In the genomic region with DNA sequence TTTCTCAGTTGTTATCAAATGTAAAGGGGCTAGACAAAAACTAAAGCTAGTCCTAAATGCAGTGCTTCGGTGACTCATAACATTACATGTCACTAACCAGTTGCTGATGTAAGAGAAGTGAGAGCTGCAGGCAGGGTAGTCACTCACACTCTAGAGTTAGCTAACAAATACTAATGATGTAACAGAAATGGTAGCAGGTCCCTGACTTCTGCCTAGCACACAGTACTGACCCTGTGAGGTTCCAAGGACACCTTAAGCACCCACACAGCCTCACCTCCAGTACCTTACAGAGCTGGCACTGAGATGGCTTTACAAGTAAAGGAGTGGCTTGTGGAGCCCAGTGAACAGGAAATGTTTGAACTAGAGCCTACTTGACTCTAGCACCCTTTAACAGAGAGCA, we compare ENCODE assay signal across 1 mouse cellular context.
TF ChIP-seq lines count a peak whose summit lies in the region.

No protein-coding gene starts in this region.

TF ChIP-seq in CH12.LX, 34 proteins besides CTCF, POLR2A, EP300 and RAD21 (continued from another document):
- TF ChIP-seq UBTF (IDR thresholded peaks at IDR 0.05; ENCODE audit: low read depth, low read length), result no peak
- peak; percentile 38; the same call in 1 of the 2 replicates for TF ChIP-seq JUN (IDR thresholded peaks at IDR 0.05; ENCODE audit: insufficient read depth, low read depth, low read length)
- TF ChIP-seq SIN3A (IDR thresholded peaks at IDR 0.05; ENCODE audit: low read length), result no peak
- no peak for TF ChIP-seq TCF12 (IDR thresholded peaks at IDR 0.05; ENCODE audit: low read depth, low read length)
- no peak for TF ChIP-seq MAFK (IDR thresholded peaks at IDR 0.05; ENCODE audit: insufficient replicate concordance, low read length)
- no peak for TF ChIP-seq SMC3 (IDR thresholded peaks at IDR 0.05; ENCODE audit: low read depth, low read length)
TF ChIP-seq in CH12.LX: peak in this region for 5.
